Mouse (Mus musculus) heart, embryonic 16.5 days (tissue): ENCODE measurements around the gene Cryba2. TPM values are rescaled to one million over a fixed set of nuclear protein-coding genes. Genes with fewer than 3 reads are reported as not detected.

Experiments used
- microRNA counts: library from miRNA; unstranded; fragments of <30 nt; microRNA quantifications from one replicate; lab custom pipeline; 2016
- microRNA-seq: library from miRNA; unstranded; fragments of <30 nt; microRNA quantifications from one replicate; pipeline ENCODE4, GENCODE M21; 2017
- polyA plus RNA-seq: library from polyadenylated mRNA; unstranded; fragments of >200 nt; fragmentation: Nextera tagmentation; extraction: Ambion mirVana; gene quantifications from 2 replicates; pipeline ENCODE4 v1.2.1, GENCODE M21; 2015

The Cryba2 gene
- polyA plus RNA-seq, 1 experiment from 2014 or later, result not detected

MicroRNA genes within 50 kb of the gene (microRNA counts, 519-probe panel; counts per million panel counts)
- 1,373 counts per million, percentile 8 among the panel's probes with 10 or more counts for microRNA mmu-miR-375 (lab: Ali Mortazavi, UCI)

Small RNA genes within 50 kb of the gene (microRNA-seq; reads per million reads assigned to microRNA genes)
- 980 reads per million, percentile 79 among the genes with 10 or more reads in this experiment for gene Mir375

Other genes with a start within 250 kb of the Cryba2 start
- 7.1 and 10.3 TPM in 2 replicates for gene Ttll4, start 231.4 kb downstream of the Cryba2 start, polyA plus RNA-seq
- 12.4 and 13.3 TPM in 2 replicates for gene Cyp27a1, start 179.6 kb downstream of the Cryba2 start, polyA plus RNA-seq
- gene Prkag3, start 143.9 kb downstream of the Cryba2 start, polyA plus RNA-seq, result 4.6 and 5.7 TPM in 2 replicates
- gene Wnt6, start 121.3 kb downstream of the Cryba2 start, polyA plus RNA-seq, result 0.36 and 0.71 TPM in 2 replicates
- gene Wnt10a, start 101.6 kb downstream of the Cryba2 start, polyA plus RNA-seq, result 0.20 and 0.24 TPM in 2 replicates
- gene Cdk5r2, start 38.2 kb downstream of the Cryba2 start, polyA plus RNA-seq, result not detected in 2 replicates
- 0.39 and 0.66 TPM in 2 replicates for gene Fev, start 7.7 kb downstream of the Cryba2 start, polyA plus RNA-seq
- 0.18 and 0.36 TPM in 2 replicates for gene Cfap65, start 42.5 kb upstream of the Cryba2 start, polyA plus RNA-seq
- 0.14 and 0.17 TPM in 2 replicates for gene Ihh, start 58.5 kb upstream of the Cryba2 start, polyA plus RNA-seq
- gene Nhej1, start 232.1 kb upstream of the Cryba2 start, polyA plus RNA-seq, result 7.5 and 8.8 TPM in 2 replicates
- 1.1 TPM in 2 replicates for gene Slc23a3, start 240.7 kb upstream of the Cryba2 start, polyA plus RNA-seq
- gene Cnppd1, start 249.6 kb upstream of the Cryba2 start, polyA plus RNA-seq, result 39.2 and 40.9 TPM in 2 replicates
- 33.9 TPM in 2 replicates for gene Retreg2, start 249.6 kb upstream of the Cryba2 start, polyA plus RNA-seq